Mouse (Mus musculus) G1E-ER4 (cell line): ENCODE data around the gene Ubap2l. TPM values are rescaled to one million over a fixed set of nuclear protein-coding genes. Genes with fewer than 3 reads are reported as not detected.

Experiments used
- GATA1 ChIP-seq: IDR thresholded peaks from one replicate; pipeline ENCODE4 v1.8.0; 2012; ENCODE audit warnings: low read length, inconsistent platforms
- polyA plus RNA-seq: library from polyadenylated mRNA; stranded (reverse); fragments of >175 nt; gene quantifications from 2 replicates; pipeline ENCODE4 v1.2.3, GENCODE M21; 2012

Gene Ubap2l
- polyA plus RNA-seq, 1 experiment: 183 TPM

DNA sequence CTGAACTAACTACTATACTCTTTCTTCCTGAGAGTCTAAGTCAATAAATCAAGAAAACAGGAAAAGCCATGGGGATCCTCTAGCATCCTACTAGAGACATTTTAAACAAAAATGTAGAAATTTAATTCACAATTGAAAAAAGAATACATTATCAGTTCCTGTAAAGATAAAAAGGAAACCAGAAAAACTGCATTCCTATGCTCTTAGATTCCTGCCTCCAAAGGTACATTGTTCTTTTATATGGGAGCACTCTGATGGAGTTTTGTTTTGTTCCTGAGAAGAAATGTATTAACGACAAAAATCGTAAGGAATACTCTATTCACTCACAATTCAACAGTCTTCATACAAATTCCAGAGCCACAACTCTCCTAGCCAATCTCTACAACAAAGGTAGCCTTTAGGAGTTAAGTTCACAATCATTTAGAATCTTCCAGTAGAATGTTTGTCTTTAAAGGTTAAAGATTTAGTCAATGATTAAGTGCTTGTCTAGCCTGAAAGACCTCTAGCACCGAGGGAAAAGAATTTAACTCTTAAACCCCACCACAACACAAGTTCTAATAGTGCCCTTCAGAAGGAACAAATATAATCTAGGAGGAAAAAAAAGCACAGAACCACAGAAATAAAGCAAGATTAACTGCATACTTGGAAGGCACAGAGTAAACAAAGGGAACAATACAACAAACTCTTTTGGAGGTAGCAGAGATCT lies 48.2 kb downstream of the Ubap2l start:
- TF ChIP-seq GATA1: no peak

DNA sequence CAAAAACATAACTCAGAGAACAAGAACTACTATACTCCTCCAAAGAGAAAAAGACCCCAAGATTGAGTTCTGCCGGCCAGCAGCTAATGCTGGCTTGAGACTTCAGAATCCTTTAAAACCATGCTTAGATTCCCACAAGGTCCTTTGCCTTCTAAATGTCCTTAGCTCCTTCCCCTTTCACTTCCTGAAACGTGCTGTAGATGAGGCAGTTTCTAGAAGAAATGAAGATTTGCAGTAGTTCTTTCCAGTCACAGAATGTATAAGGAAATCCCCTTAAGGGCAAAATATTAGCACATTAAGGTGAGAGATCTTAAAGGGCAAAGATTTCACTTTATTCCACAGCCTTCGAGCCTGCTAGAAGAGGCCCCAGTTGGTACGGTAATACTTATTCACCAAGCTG lies 52.6 kb downstream of the Ubap2l start:
- no peak for TF ChIP-seq GATA1

DNA sequence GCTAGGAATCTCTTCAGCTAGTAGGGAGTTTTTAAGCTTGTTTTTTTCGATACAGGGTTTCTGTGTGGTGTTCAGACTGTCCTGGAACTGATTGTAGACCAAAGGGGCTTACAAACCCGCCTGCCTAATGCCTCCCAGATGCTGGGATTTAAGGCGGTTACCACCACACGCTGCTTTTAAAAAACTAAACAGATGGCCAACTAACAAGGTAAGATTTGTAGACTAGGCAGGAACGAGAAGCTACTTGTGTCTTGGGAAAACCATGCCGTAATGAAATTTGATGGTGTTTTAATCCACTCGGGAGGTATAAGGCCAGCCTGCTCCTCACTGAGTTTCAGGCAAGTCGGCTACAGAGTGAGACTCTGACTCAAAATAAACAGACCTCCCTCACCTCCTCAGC lies 53.3 kb downstream of the Ubap2l start:
- no peak for TF ChIP-seq GATA1

DNA sequence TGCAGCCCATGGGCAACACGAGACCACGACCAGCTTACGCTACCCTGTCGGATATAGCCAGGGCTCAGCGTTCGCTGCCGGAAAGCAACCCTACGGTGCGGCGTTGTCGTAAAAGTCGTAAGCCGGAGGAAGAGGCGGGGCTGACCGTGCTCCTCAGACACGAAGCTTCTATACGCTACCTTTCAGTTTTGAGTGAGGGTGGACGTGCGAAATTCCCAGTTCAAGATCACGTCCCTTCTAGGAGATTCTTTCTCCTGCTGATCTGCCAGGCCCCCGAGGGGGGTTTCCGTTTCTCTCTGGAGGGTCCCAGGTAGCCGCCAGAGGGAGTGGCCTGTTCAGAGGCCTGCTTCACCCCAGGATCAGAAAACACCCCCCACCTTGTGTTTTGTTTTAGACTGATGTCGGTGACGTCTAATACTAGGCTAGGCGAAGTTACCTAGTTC lies 53.8 kb downstream of the Ubap2l start, which contains the start of gene Hax1:
TSS of gene Hax1 (minus strand) at position 169 of the 443 bp plus-strand sequence.
- TF ChIP-seq GATA1: no peak

DNA sequence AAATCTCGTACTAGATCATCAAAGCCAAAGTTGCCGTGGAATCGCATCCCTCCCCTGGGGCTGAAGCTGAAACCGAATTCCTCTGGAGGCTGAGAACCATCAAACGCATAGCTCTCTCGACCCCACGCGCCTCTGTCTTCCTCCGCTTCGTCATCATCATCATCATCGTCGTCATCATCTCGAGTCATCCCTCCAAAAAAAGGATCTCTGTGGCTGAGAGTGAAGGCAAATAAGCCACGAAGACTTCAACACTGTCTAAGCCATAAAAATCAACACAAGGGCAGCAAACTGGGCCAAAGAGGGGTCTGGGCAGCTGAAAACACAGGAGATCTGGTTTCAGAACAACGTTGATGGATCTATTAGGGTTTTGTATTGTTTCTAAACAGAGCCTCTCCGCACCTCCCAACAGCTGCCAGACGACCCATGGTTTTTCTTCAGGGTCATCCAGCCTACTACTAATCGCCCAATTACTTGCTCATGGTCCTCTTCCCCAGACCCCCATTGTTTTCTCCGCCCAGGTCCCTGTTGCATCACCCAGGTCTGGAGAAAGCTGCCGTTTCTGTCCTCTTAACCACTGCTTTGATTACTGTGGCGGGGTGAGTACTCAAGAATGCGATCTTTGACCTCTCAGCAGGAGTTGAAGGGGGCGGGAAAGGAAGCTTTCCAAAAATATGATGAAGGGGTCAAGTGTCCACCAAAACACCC lies 54.5 kb downstream of the Ubap2l start:
- TF ChIP-seq GATA1: no peak

DNA sequence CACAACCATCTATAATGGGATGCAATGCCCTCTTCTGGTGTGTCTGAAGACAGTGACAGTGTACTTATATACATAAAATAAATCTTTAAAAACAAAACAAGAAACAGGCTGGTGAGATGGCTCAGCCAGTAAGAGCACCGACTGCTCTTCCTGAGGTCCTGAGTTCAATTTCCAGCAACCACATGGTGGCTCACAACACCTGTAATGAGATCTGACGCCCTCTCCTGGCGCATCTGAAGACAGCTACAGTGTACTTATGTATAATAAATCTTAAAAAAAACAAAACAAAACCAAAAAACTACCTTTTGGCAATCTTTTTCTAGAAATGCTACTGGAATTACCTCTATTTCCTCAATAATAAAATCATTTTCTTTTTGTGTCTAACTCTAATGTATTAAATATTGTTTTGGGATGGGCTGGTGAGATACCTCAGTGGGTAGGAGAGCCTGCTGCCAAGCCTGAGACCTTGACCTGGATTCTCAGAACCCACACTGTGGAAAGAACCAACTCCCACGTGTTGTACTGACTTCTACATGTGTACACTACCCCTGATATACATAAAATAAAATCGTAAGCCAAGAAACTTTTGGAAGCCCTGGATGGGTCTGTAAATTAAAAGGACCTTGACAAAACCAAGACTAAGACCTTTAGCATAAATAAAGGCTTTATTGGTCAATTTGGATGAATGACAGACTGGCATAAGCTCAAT lies 57.5 kb downstream of the Ubap2l start:
- TF ChIP-seq GATA1: no peak

DNA sequence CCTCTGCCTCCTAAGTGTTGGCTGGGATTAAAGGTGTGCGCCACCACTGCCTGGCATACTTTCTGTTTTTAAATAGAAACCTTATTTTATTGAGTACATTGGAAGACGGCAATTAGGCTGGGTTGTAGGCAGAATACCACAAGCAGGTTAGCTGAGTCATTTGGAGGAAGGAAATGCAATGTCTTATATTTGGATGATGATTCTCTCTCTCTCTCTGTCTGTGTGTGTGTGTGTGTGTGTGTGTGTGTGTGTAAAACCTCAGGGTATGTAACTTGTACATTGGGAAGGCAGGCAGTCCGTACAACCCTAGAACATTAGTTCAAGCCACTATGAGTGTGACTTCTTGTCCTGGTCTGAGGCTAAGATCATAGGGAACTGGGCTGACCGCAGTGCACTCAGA lies 64.6 kb downstream of the Ubap2l start:
- no peak for TF ChIP-seq GATA1

DNA sequence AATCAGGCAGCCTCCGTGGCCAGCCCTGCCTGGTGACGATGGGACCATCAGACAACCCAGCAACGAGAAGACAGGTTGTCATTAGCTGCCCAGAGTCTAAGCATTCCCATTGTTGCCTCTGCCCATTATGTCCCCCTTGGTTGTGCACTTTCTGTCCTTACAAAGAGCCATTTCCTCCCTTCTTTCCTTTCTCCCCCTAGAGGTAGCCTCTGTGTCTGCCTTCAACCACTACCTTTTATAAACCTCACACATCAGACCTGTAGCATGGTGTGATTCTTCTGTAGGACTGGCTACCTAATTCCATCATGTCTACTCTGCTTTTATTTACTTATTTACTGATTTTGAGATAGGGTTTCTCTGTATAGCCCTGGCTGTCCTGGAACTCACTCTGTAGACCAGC lies 65.2 kb downstream of the Ubap2l start:
- no peak for TF ChIP-seq GATA1

DNA sequence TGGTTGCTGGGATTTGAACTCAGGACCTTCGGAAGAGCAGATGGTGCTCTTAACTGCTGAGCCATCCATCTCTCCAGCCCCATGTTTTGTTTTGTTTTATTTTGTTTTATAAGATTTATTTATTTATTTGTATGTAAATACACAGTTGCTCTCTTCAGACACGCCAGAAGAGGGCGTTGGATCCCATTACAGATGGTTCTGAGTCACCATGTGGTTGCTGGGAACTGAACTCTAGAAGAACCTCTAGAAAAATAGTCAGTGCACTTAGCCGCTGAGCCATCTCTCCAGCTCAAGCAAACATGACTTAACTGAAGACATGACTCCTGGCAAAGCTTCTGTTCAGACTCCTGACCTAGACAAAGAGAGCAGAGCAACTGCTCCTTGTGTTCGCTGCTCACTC lies 70.0 kb downstream of the Ubap2l start:
- no peak for TF ChIP-seq GATA1

DNA sequence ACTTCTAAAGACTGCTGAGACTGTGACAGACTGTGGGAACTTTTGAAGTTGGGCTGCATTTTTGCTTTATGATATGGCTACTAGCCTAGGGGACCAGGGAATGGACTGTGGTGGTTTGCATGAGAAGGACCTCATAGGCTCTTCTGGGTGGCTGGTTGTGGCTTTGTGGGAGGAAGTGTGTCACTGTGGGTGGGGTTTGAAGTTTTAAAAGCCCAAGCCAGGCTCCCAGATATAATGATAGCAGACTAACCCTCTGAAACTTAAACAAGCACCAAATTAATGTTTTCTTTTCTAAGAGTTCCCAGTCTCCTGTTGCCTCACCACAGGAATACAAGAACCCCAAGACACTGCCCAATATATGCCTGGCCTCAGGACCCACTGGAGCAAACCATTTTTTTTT lies 75.6 kb downstream of the Ubap2l start:
- TF ChIP-seq GATA1: no peak

DNA sequence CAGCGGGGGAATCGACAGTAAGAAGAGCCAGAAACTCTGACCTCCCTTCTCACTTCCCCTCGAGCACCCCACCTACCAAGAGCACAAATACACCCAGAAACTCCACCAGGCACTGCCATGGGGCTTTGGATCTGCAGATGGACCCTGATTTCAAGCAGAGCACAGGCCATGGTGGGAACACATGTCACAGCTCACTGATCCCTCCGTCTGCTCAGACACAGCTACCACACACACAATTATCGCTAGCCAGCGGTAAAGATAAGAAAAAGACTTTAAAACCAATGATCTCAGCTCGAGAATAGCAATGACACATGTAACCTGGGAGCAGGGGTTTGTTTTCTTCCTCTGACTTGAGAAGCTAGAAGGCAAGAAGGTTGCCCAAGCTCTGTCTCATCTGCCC lies 83.9 kb downstream of the Ubap2l start:
- no peak for TF ChIP-seq GATA1

DNA sequence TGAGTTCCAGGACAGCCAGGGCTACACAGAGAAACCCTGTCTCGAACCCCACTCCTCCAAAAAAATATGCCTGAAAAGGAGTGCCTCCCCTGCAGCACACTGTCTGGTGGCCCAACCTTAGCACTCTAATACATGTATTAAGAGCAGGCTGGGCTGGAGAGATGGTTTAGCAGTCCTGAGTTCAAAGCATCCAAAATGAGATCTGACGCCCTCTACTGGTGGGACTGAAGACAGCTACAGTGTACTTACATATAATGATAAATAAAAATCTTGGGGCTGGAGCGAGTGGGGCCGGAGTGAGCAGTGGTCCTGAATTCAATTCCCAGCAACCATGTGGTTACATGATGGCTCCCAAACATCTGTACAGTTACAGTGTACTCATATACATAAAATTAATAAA lies 85.5 kb downstream of the Ubap2l start:
- no peak for TF ChIP-seq GATA1

DNA sequence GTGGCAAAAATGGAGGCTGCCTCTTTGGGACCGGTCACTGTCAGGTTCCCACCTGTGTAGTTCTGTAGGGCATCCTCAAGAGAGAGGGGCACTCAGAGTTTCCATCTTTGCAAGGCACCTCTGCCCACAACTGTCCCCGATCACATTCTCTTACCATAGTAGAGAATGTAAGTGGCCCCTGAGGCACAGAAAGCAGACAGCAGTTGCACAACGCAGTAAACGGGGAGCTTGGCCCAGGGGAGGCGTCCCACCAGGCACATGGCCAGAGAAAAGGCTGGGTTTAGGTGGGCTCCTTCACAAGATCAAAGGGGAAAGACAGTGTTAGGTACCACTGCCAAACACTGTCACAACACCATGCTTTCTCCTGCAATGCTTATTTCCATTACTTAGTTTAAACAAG lies 86.5 kb downstream of the Ubap2l start:
- TF ChIP-seq GATA1: no peak

DNA sequence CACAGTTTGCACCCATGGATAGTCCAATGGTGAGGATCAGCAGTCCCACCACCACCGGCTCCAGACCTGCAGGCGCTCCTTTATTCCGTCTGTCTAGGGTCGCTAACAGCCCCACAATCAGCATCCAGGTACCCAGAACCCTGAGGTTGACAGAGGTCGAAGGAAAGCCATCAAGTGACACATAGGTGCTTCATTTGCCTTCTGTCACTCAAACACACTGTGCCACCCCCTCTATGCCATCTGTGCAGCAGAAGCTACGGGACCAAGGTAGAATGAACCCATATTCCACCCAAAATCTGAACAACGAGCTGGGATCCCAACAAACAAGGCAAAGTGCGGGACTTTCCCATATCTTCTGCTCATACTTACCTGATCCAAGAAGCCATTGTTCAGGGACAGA lies 86.9 kb downstream of the Ubap2l start:
- TF ChIP-seq GATA1: no peak

DNA sequence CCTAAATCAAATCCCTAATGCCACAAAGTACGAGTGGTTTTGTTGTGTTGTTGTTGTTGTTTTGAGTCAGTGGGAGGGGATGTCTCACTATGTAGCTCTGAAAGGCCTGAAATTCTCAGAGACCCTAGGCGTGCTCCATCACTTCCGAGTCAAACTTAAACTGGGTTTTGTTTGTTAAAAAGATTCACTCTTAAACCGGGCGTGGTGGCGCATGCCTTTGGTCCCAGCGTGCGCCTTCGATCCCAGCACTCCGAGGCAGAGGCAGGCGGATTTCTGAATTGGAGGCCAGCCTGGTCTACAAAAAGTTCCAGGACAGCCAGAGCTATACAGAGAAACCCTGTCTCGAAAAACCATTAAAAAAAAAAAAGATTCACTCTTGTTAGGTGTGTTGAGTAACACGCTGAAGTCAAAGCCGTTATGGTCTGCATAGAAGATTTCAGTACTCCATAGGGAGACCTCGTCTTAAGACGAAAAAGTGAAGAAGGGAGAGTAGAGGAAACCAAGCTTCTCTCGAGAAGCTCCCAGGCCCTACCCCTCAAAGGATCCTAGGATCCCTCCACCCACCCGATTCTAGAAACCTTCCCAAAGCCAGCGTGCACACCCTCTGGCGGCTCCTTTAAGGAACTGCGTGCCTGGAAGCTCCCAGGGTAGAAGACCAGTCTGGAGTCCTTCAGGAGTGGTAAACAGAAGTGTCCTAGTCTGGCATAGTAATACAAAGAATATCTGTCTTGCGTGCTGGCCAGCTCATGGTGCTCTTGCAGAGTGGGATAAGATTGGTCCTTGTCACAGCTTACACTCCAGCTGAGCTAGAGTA lies 88.3 kb downstream of the Ubap2l start:
- no peak for TF ChIP-seq GATA1
